Mouse (Mus musculus) thymus, adult 2 months (tissue): ENCODE data around the gene Rbms3. TPM values are rescaled to one million over a fixed set of nuclear protein-coding genes. Genes with fewer than 3 reads are reported as not detected.

Experiments
- DNase-seq: peaks from one replicate; pipeline ENCODE4 v3.0.0; 2021
- H3K27ac ChIP-seq: fragments of 200-500 bp; 2 replicates; pipeline ENCODE4 v1.5.1; 2012; ENCODE audit warnings: low read length, control low read depth; ENCODE audit not compliant: control insufficient read depth, insufficient read depth
- H3K27me3 ChIP-seq: fragments of 200-500 bp; 2 replicates; pipeline ENCODE4 v1.6.1; 2012; ENCODE audit warnings: mild to moderate bottlenecking, low read length, moderate library complexity, mixed read lengths; ENCODE audit not compliant: control insufficient read depth, insufficient read depth
- H3K36me3 ChIP-seq: fragments of 200-500 bp; 2 replicates; pipeline ENCODE4 v1.6.1; 2012; ENCODE audit warnings: mild to moderate bottlenecking, low read length, moderate library complexity; ENCODE audit not compliant: control insufficient read depth, insufficient read depth
- H3K4me1 ChIP-seq: fragments of 200-500 bp; replicated peaks from 2 replicates; pipeline ENCODE4 v1.6.1; 2012; ENCODE audit warnings: low read length; ENCODE audit not compliant: control insufficient read depth, insufficient read depth
- H3K4me3 ChIP-seq: fragments of 200-500 bp; 2 replicates; pipeline ENCODE4 v1.5.1; 2012; ENCODE audit warnings: mild to moderate bottlenecking, low read length, control low read depth, moderate library complexity; ENCODE audit not compliant: control insufficient read depth, insufficient read depth
- CTCF ChIP-seq: fragments of 200-500 bp; IDR thresholded peaks from 2 replicates; pipeline ENCODE4 v1.5.1; 2012; ENCODE audit warnings: mild to moderate bottlenecking, control low read depth, low read length, moderate library complexity, borderline replicate concordance; ENCODE audit not compliant: control insufficient read depth, poor library complexity, insufficient read depth; ENCODE audit errors: extremely low read depth
- POLR2A ChIP-seq: fragments of 200-500 bp; IDR thresholded peaks from 2 replicates; pipeline ENCODE4 v1.6.1; 2012; ENCODE audit warnings: mild to moderate bottlenecking, low read length, control low read depth, moderate library complexity; ENCODE audit not compliant: control insufficient read depth, poor library complexity, insufficient read depth; ENCODE audit errors: extremely low read depth
- WGBS: fragments of 180-500 bp; shearing (Covaris S2); methylation state at CpG from one replicate; pipeline ENCODE4 v1.1.7; 2018; 5-methylcytosine and 5-hydroxymethylcytosine counted together
- polyA plus RNA-seq: library from polyadenylated mRNA; depleted of rRNA; stranded (reverse); fragments of >200 nt; gene quantifications from 2 replicates; pipeline ENCODE4 v1.2.3, GENCODE M21; 2012

Rbms3 gene
- polyA plus RNA-seq, 1 experiment = 10.9 TPM

DNA sequence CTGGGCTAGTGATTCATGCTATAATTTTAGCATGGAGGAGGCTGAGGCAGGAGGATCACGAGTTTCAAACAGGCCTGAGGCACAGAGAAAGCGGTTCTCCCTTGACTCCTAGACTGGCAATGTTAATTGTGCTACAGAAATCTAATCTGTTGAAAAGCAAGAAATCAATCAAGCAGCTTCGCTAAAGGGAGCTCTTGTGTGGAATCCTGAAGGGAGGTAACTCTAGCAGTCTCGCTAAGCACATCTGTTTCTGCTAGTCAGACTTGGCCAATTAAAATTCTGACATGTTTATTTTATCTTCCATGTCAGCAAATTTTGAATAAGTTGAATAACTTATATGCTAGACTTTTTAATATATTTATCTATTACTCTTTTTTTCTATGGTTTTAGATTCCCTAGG lies 881.4 kb downstream of the Rbms3 start:
- DNase-seq = no peak
- H3K36me3 ChIP-seq = no peaks in the 10 kb centered on the region
- H3K27me3 ChIP-seq = no peaks in the 10 kb centered on the region
- H3K4me3 ChIP-seq = no peak overlapping the region
- no peak for TF ChIP-seq CTCF
- no peak for TF ChIP-seq POLR2A
- H3K27ac ChIP-seq = no peak overlapping the region
- H3K4me1 ChIP-seq = no peaks in the 10 kb centered on the region
- WGBS = 90% methylated on average over 4 of the region's 4 CpGs

DNA sequence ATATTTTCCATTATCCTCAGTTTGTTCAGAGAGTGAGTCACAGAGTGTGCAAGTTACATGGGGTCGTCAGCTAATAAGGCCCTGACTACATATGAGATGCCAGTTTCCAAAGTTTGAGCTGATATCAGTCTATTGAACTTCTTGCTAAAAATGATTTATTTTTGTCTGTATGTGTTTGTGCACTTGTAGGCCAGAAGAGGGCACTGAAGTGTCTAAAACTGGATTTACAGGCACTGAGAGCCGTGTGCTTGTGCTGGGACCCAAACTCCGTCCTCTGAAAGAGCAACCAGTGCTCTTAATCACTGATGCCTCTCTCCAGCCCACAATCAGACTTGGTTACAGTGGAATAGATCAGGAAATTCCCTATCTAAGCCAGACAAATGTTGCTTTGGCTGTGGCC lies 882.8 kb downstream of the Rbms3 start:
- Histone ChIP-seq H3K27ac (no peak overlapping the region), H3K4me1 (no peaks in the 10 kb centered on the region), H3K4me3 (no peak overlapping the region), H3K36me3 (no peaks in the 10 kb centered on the region), H3K27me3 (no peaks in the 10 kb centered on the region)
- TF ChIP-seq POLR2A (no peak), CTCF (no peak)
- no peak for DNase-seq
- 75% methylated on average over 3 of the region's 3 CpGs for WGBS

DNA sequence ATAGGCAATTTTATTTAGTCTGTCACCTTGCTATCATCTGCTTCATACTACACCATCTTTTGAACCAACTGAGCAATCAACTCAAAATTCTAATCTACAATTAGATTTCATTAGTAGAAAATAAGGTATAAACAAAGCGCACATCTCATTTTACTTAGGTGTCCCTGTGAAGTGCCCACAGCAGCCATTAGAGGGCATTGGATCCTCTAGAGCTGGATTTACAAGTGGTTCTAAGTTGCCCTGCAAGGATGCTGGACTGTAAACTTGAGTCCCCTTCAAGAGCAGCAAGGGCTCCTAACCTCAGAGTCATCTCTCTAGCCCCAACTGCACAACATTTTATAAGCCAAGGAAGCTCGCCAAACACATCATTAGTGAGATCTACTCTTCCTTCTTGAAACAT lies 891.9 kb downstream of the Rbms3 start:
- no peak overlapping the region for H3K4me3 ChIP-seq
- no peak for TF ChIP-seq CTCF
- no peak for TF ChIP-seq POLR2A
- DNase-seq = no peak
- no peaks in the 10 kb centered on the region for H3K4me1 ChIP-seq
- H3K36me3 ChIP-seq = no peaks in the 10 kb centered on the region
- H3K27me3 ChIP-seq = no peaks in the 10 kb centered on the region
- H3K27ac ChIP-seq = no peak overlapping the region
- 87% methylated on average over 2 of the region's 2 CpGs for WGBS

DNA sequence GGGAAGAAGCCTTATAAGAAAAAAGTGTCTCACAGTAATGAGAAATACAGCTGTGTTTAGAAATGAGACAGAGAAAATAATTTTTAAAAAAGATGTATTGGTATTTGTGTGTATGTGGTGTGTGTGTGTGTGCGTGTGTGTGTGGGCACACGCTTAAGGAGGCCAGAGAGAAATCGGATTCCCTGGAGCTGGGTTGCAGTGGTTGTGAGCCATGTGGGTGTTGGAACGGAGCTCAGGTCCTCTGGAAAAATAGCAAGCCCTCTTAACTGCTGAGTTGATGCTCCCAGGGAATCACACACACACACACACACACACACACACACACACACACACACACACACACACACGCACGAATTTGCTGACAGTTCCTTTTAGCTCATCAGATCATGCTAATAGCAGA lies 900.5 kb downstream of the Rbms3 start:
- no peak for TF ChIP-seq CTCF
- TF ChIP-seq POLR2A = no peak
- Histone ChIP-seq H3K36me3 (no peaks in the 10 kb centered on the region), H3K4me3 (no peak overlapping the region), H3K4me1 (no peaks in the 10 kb centered on the region), H3K27me3 (no peaks in the 10 kb centered on the region), H3K27ac (no peak overlapping the region)
- no peak for DNase-seq
- 83% methylated on average over 6 of the region's 6 CpGs for WGBS

DNA sequence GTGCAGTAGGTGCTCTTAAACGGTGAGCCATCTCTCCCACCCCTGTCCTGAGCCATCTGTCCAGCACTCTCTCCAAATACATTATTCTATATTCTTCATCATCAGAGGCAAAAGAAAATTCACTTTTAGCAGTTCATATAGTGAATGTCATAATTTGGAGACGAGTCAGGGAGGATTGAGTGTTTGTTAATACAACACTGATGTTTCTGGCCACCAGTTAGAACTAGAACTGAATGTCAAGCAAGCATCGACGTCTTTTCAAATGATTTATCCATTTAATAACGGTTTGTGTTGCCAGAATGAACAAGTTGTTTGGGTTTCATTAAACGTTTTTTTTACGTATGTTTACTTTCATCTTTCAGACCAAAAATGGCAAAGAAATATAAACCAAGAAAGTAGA lies 901.1 kb downstream of the Rbms3 start:
- no peaks in the 10 kb centered on the region for H3K4me1 ChIP-seq
- H3K27ac ChIP-seq = no peak overlapping the region
- 84% methylated on average over 7 of the region's 7 CpGs for WGBS

DNA sequence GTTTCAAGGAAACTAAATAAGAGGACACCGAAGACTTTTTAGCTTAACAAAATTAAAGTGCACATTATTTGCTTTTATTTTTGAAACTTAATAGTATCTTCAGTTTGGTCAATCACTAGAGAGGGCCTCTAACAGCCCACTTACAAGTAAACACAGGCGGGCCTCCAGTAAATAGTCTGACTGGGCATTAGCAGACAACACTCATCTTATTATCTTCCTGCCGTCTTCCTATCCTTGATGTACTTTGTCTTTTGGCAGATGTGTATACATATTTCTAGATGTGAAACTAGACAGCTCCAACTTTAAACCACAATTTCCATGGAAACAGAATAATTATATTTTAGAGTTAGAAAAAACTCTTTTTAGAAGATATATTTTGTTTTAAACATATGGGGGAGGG lies 901.6 kb downstream of the Rbms3 start:
- Histone ChIP-seq H3K36me3 (no peaks in the 10 kb centered on the region), H3K27ac (no peak overlapping the region), H3K4me3 (no peak overlapping the region), H3K27me3 (no peaks in the 10 kb centered on the region), H3K4me1 (no peaks in the 10 kb centered on the region)
- no peak for DNase-seq
- TF ChIP-seq POLR2A = no peak
- TF ChIP-seq CTCF = no peak
- 91% methylated on average over 3 of the region's 3 CpGs for WGBS

More for the DNA sequence above, 901.1 kb downstream of the Rbms3 start:
- DNase-seq = no peak
- Histone ChIP-seq H3K27me3 (no peaks in the 10 kb centered on the region), H3K36me3 (no peaks in the 10 kb centered on the region), H3K4me3 (no peak overlapping the region)
- TF ChIP-seq CTCF (no peak), POLR2A (no peak)

DNA sequence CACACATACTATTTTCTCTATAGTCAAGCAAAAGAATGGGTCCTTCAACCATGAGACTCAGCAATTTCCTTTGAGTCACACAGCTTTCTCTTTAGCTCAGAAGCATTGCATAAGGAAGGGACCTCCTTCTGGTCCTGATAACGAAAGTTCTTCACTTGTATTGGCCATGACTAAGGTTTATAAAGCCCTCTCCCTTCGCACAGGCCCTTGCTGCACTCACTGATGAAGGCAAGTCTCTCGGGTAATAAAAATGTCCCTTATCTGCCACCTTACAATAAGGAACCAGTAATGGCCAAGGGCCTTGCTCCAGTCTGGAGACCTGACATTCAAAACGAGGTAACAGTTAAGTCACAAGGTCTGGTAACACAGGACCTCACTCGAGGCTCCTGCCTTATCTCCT lies 905.1 kb downstream of the Rbms3 start:
- no peak for TF ChIP-seq POLR2A
- TF ChIP-seq CTCF = no peak
- 72% methylated on average over 5 of the region's 5 CpGs for WGBS

More for the DNA sequence above, 905.1 kb downstream of the Rbms3 start:
- Histone ChIP-seq H3K4me1 (no peaks in the 10 kb centered on the region), H3K4me3 (no peak overlapping the region), H3K36me3 (no peaks in the 10 kb centered on the region), H3K27me3 (no peaks in the 10 kb centered on the region), H3K27ac (no peak overlapping the region)
- DNase-seq = no peak
